25 mouse cellular contexts compared by ENCODE assay signal in the genomic region with DNA sequence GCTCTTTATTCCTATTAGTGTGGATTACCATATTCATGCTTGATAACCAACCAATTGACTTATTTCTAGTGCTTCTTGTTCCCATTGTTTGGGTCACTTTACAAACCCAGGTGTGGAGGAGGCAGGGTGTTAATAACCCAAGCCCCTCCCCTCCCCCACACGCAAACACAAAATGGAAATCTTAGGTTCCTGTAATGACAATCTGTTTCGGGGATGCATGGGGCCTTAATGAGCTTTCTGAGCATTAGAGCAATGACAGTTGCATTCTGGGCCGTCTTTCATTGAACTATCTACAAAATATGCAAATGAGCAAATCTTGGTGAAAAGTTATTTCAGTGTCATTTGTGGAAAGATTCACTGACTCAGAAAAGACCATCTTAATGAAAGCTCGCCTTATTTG.
"Had no signal": no experiment of that assay in that cellular context is flagged by ENCODE, and none has a peak within 500 bp of the region (broad histone marks: within the 10 kb centered on the region; RNA-seq: fewer than 3 reads in every experiment).

No protein-coding gene starts in this region.

- H3K4me1 ChIP-seq: kidney, embryonic 15.5 days; limb, embryonic 15.5 days; liver, embryonic 12.5 days had no signal

- ATAC-seq: hindbrain, embryonic 16.5 days; intestine, embryonic 16.5 days; liver, embryonic 12.5 days had no signal

- H3K4me2 ChIP-seq: heart, embryonic 11.5 days; heart, embryonic 13.5 days; heart, embryonic 15.5 days; hindbrain, embryonic 13.5 days; kidney, embryonic 15.5 days; limb, embryonic 13.5 days; limb, embryonic 15.5 days; liver, embryonic 12.5 days had no signal

- H3K4me3 ChIP-seq: heart, adult 2 months; heart, embryonic 13.5 days; heart, embryonic 15.5 days; hindbrain, embryonic 13.5 days; kidney, embryonic 15.5 days; limb, embryonic 13.5 days; limb, embryonic 15.5 days; liver, embryonic 12.5 days had no signal

- H3K9ac ChIP-seq: heart, embryonic 13.5 days; heart, embryonic 15.5 days; hindbrain, embryonic 13.5 days; kidney, embryonic 15.5 days; limb, embryonic 13.5 days; limb, embryonic 15.5 days; liver, embryonic 12.5 days had no signal

- DNase-seq: gastrocnemius, postnatal 14 days; gastrocnemius, postnatal 36 days; heart, adult 11 months; heart, adult 2 months; heart, postnatal 14 days; heart, postnatal 36 days; kidney, adult 11 months; kidney, adult 2 months; kidney, adult 9 months; kidney, postnatal 14 days; kidney, postnatal 36 days; layer of hippocampus, adult 9-11 months; layer of hippocampus, postnatal 36 days; left cerebral cortex, postnatal 4 days had no signal

- H3K27ac ChIP-seq: heart, adult 2 months; heart, embryonic 13.5 days; heart, embryonic 15.5 days; hindbrain, embryonic 13.5 days; kidney, embryonic 15.5 days; kidney, postnatal 0 days; limb, embryonic 13.5 days; limb, embryonic 15.5 days; liver, embryonic 12.5 days had no signal

- H3K36me3 ChIP-seq: heart, embryonic 13.5 days; heart, embryonic 15.5 days; hindbrain, embryonic 13.5 days; kidney, embryonic 15.5 days; limb, embryonic 13.5 days; limb, embryonic 15.5 days; liver, embryonic 12.5 days had no signal

- H3K27me3 ChIP-seq: heart, embryonic 13.5 days; heart, embryonic 15.5 days; hindbrain, embryonic 13.5 days; kidney, embryonic 15.5 days; limb, embryonic 13.5 days; limb, embryonic 15.5 days; liver, embryonic 12.5 days had no signal

- H3K9me3 ChIP-seq: heart, embryonic 13.5 days; heart, embryonic 15.5 days; hindbrain, embryonic 13.5 days; kidney, embryonic 15.5 days; limb, embryonic 13.5 days; limb, embryonic 15.5 days; liver, embryonic 12.5 days had no signal
